Mouse (Mus musculus): ENCODE measurements at regions not wholly inside any gene's neighbourhood (a gene's known extent, or its start where the extent isn't known, plus 50 kb on each side); places are given as distances from the start of the nearest gene placed in this dataset.

DNA sequence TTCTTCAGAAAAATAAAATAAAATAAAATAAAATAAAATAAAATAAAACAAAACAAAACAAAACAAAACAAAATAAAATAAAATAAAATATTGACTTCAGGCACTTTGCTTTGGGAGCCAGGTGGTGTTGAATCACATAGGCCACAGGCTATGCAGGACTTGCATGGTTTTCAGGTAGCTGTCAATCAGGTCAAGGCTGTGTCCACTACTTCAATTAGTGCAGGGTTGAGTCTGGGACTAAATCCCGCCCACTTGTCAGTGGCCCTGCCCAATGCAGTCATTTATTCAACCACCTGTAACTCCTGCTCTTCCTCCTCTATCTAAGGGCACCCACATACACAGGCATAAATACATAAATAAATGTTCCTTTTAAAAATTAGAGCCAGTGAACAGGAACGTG is 497.3 kb upstream of the Gm5415 start:
- 76% methylated on average over 2 of the region's 2 CpGs for WGBS
- Histone ChIP-seq H3K4me1 (ENCODE audit: control insufficient read depth in 2 of 2, insufficient read depth in 2 of 2, low read length in 2 of 2) (no peaks in the 10 kb centered on the region), H3K9me3 (ENCODE audit: control insufficient read depth, low read length) (no peaks in the 10 kb centered on the region), H3K36me3 (ENCODE audit: control insufficient read depth, insufficient read depth, low read length) (no peaks in the 10 kb centered on the region), H3K9ac (ENCODE audit: low read length) (no peak overlapping the region), H3K4me3 (ENCODE audit: control insufficient read depth in 1 of 2, insufficient read depth in 1 of 2, low read depth in 1 of 2, low read length in 2 of 2) (no peak overlapping the region), H3K27ac (replicated peaks in 1 of 2; ENCODE audit: control insufficient read depth in 1 of 2, insufficient read depth in 1 of 2, low read depth in 2 of 2, low read length in 2 of 2) (no peak overlapping the region), H3K27me3 (ENCODE audit: control insufficient read depth, insufficient read depth, low read length) (no peaks in the 10 kb centered on the region), H3K4me2 (ENCODE audit: low read length) (no peak overlapping the region)
- no peak for ATAC-seq (ENCODE audit: insufficient number of reproducible peaks, insufficient read depth, low FRiP score, low read depth)

DNA sequence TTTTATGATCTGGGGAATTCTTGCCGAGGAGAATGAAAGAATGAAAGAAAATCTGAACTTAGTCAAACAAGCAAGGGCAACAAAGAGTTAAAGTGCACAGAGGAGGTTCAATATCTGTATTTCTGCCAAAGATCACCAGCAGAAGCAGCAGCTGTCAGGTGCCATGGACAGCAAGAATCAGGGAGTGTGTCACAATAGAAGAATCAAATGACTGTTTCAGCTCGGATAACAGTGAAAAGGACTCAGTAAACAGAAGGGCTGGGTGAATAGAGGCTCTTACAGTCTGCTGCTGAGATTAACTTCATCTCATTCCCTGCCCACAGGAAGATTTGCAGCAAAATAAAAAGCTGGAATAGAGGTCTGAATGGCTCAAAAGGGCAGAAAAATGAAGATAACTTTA is 495.3 kb upstream of the Gm5415 start:
- Histone ChIP-seq H3K4me3 (ENCODE audit: control insufficient read depth in 1 of 2, insufficient read depth in 1 of 2, low read depth in 1 of 2, low read length in 2 of 2) (no peak overlapping the region), H3K27ac (replicated peaks in 1 of 2; ENCODE audit: control insufficient read depth in 1 of 2, insufficient read depth in 1 of 2, low read depth in 2 of 2, low read length in 2 of 2) (no peak overlapping the region), H3K9ac (ENCODE audit: low read length) (no peak overlapping the region), H3K36me3 (ENCODE audit: control insufficient read depth, insufficient read depth, low read length) (no peaks in the 10 kb centered on the region), H3K27me3 (ENCODE audit: control insufficient read depth, insufficient read depth, low read length) (no peaks in the 10 kb centered on the region), H3K9me3 (ENCODE audit: control insufficient read depth, low read length) (no peaks in the 10 kb centered on the region), H3K4me1 (ENCODE audit: control insufficient read depth in 2 of 2, insufficient read depth in 2 of 2, low read length in 2 of 2) (no peaks in the 10 kb centered on the region), H3K4me2 (ENCODE audit: low read length) (no peak overlapping the region)
- 53% methylated on average over 2 of the region's 2 CpGs for WGBS
- no peak for ATAC-seq (ENCODE audit: insufficient number of reproducible peaks, insufficient read depth, low FRiP score, low read depth)

DNA sequence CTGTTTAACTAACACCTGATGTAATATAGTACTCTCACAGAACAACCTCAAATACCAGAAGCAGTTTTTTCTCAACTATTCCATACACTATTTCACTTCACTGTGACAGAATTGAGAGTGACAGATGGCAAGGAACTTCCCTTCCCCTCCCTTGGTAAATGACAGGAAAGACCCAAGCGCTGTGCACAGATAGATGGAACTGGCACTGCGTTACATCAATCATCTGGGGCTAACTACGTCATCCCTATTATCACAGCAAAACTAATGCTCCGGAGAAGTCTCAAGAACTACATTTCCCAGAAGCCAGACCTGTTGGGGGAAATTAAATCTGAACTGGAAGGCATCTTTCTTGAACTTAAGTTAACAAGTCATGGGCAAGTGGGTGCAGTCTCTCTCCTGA is 493.6 kb upstream of the Gm5415 start:
- no peaks in the 10 kb centered on the region for H3K4me1 ChIP-seq (ENCODE audit: control insufficient read depth in 2 of 2, insufficient read depth in 2 of 2, low read length in 2 of 2)
- H3K4me3 ChIP-seq (ENCODE audit: control insufficient read depth in 1 of 2, insufficient read depth in 1 of 2, low read depth in 1 of 2, low read length in 2 of 2), result no peak overlapping the region
- 66% methylated on average over 4 of the region's 4 CpGs for WGBS
- H3K36me3 ChIP-seq (ENCODE audit: control insufficient read depth, insufficient read depth, low read length), result no peaks in the 10 kb centered on the region
- no peak overlapping the region for H3K9ac ChIP-seq (ENCODE audit: low read length)
- H3K9me3 ChIP-seq (ENCODE audit: control insufficient read depth, low read length), result no peaks in the 10 kb centered on the region
- H3K4me2 ChIP-seq (ENCODE audit: low read length), result no peak overlapping the region
- no peak overlapping the region for H3K27ac ChIP-seq (replicated peaks in 1 of 2; ENCODE audit: control insufficient read depth in 1 of 2, insufficient read depth in 1 of 2, low read depth in 2 of 2, low read length in 2 of 2)
- no peaks in the 10 kb centered on the region for H3K27me3 ChIP-seq (ENCODE audit: control insufficient read depth, insufficient read depth, low read length)
- ATAC-seq (ENCODE audit: insufficient number of reproducible peaks, insufficient read depth, low FRiP score, low read depth), result no peak

DNA sequence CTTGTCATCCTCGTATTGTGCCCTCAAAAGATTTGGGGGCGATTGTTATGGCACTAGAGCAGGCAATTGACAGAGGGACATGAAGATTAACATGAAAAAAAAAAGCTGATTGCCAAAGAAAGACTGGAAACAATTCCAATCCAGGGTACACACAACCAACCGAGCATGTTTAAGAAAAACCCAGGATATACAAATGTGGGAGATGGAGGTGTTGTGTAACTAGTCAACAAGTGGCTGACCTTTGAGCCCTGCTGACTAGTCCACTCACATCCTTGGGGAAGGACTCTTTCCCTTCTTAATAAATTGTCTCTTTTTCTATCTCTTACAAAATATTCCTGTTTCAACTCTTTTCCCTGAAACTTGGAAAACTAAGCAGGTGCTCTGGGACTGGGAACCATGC is 484.9 kb upstream of the Gm5415 start:
- no peaks in the 10 kb centered on the region for H3K36me3 ChIP-seq (ENCODE audit: control insufficient read depth, insufficient read depth, low read length)
- no peaks in the 10 kb centered on the region for H3K27me3 ChIP-seq (ENCODE audit: control insufficient read depth, insufficient read depth, low read length)
- no peaks in the 10 kb centered on the region for H3K4me1 ChIP-seq (ENCODE audit: control insufficient read depth in 2 of 2, insufficient read depth in 2 of 2, low read length in 2 of 2)
- no peak for ATAC-seq (ENCODE audit: insufficient number of reproducible peaks, insufficient read depth, low FRiP score, low read depth)
- H3K4me3 ChIP-seq (ENCODE audit: control insufficient read depth in 1 of 2, insufficient read depth in 1 of 2, low read depth in 1 of 2, low read length in 2 of 2), result no peak overlapping the region
- H3K9me3 ChIP-seq (ENCODE audit: control insufficient read depth, low read length), result no peaks in the 10 kb centered on the region
- no peak overlapping the region for H3K4me2 ChIP-seq (ENCODE audit: low read length)
- H3K9ac ChIP-seq (ENCODE audit: low read length), result no peak overlapping the region
- WGBS, result 66% methylated on average over 3 of the region's 3 CpGs
- no peak overlapping the region for H3K27ac ChIP-seq (replicated peaks in 1 of 2; ENCODE audit: control insufficient read depth in 1 of 2, insufficient read depth in 1 of 2, low read depth in 2 of 2, low read length in 2 of 2)

DNA sequence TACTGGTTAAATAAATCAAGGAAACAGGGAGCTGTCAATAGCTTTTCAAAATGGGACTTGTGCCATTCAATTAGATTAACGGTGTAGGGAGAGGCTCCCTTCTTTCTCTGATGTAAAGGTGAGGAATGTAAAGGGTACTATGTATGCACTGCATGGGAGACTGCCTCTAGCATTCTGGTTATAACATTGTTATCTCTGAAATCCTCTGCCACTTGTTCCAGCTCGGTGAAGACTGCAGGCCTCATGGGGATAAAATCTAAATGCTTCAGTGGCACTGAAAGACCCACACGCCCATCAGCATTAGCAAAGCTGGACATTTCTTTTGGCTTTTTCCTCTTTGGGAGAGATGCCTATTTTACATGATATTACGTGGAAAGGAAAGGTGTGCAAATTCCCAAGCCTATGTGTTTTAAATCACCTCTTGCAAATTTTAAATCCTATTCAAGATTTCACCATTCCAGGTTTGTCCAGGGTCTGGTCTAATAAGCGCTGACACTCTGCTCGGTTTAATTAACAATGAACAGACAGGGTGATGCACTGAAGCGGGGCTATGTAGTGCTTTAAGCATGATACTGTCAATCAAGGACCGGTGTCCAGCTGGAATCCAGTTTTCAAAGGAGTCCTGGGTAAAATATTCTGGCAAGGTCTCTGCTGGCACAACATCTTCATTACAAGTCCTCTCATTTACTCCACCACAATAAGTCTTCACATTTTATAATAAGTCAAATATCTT is 479.8 kb upstream of the Gm5415 start:
- H3K27ac ChIP-seq (replicated peaks in 1 of 2; ENCODE audit: control insufficient read depth in 1 of 2, insufficient read depth in 1 of 2, low read depth in 2 of 2, low read length in 2 of 2), result no peak overlapping the region
- no peaks in the 10 kb centered on the region for H3K36me3 ChIP-seq (ENCODE audit: control insufficient read depth, insufficient read depth, low read length)
- H3K27me3 ChIP-seq (ENCODE audit: control insufficient read depth, insufficient read depth, low read length), result no peaks in the 10 kb centered on the region
- no peaks in the 10 kb centered on the region for H3K4me1 ChIP-seq (ENCODE audit: control insufficient read depth in 2 of 2, insufficient read depth in 2 of 2, low read length in 2 of 2)
- no peak overlapping the region for H3K4me2 ChIP-seq (ENCODE audit: low read length)
- no peak for ATAC-seq (ENCODE audit: insufficient number of reproducible peaks, insufficient read depth, low FRiP score, low read depth)
- H3K9ac ChIP-seq (ENCODE audit: low read length), result no peak overlapping the region
- H3K9me3 ChIP-seq (ENCODE audit: control insufficient read depth, low read length), result no peaks in the 10 kb centered on the region
- H3K4me3 ChIP-seq (ENCODE audit: control insufficient read depth in 1 of 2, insufficient read depth in 1 of 2, low read depth in 1 of 2, low read length in 2 of 2), result no peak overlapping the region
- 62% methylated on average over 8 of the region's 8 CpGs for WGBS

DNA sequence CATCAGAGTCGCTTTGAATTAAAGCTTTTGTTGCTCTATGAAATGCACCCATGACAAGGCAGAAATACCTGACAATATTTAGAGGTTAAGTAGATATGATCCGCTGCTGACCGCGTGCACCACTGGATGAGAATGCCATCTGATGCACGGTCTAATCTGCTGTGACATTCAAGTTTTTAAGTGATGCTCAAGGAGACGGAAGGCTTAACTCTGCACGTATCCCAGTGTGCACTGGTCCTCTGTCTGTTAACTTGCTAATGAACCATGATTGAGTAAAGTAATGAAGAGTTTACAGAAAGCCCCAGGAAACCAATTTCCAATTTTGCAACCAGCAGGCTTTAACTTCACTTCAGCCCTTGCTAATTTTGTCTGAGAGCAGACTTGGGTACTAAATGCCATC is 478.3 kb upstream of the Gm5415 start:
- Histone ChIP-seq H3K4me3 (ENCODE audit: control insufficient read depth in 1 of 2, insufficient read depth in 1 of 2, low read depth in 1 of 2, low read length in 2 of 2) (no peak overlapping the region), H3K9me3 (ENCODE audit: control insufficient read depth, low read length) (no peaks in the 10 kb centered on the region), H3K36me3 (ENCODE audit: control insufficient read depth, insufficient read depth, low read length) (no peaks in the 10 kb centered on the region), H3K9ac (ENCODE audit: low read length) (no peak overlapping the region), H3K27ac (replicated peaks in 1 of 2; ENCODE audit: control insufficient read depth in 1 of 2, insufficient read depth in 1 of 2, low read depth in 2 of 2, low read length in 2 of 2) (no peak overlapping the region), H3K4me2 (ENCODE audit: low read length) (no peak overlapping the region), H3K4me1 (ENCODE audit: control insufficient read depth in 2 of 2, insufficient read depth in 2 of 2, low read length in 2 of 2) (no peaks in the 10 kb centered on the region), H3K27me3 (ENCODE audit: control insufficient read depth, insufficient read depth, low read length) (no peaks in the 10 kb centered on the region)
- no peak for ATAC-seq (ENCODE audit: insufficient number of reproducible peaks, insufficient read depth, low FRiP score, low read depth)
- WGBS, result 84% methylated on average over 7 of the region's 7 CpGs

DNA sequence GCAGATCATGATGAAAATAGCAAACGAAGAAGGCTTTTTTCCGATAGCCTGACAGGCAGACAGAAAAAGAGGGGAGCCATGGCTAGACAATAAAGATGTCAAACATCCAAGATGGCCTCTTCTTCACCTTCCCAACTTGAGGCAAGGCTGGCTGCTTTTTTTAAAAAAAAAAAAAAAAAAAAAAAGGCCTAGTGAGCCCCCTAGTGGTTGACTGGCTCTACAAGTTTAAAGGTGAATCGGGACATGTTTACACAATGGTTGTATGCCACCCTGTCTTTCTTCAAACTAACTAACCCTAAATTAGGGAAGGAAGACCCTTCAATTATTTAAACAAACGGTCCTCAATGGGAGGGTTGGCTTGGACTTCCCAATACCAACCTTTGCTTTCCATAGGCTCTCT is 475.8 kb upstream of the Gm5415 start:
- H3K4me2 ChIP-seq (ENCODE audit: low read length), result no peak overlapping the region
- no peak overlapping the region for H3K9ac ChIP-seq (ENCODE audit: low read length)
- H3K27ac ChIP-seq (replicated peaks in 1 of 2; ENCODE audit: control insufficient read depth in 1 of 2, insufficient read depth in 1 of 2, low read depth in 2 of 2, low read length in 2 of 2), result no peak overlapping the region
- H3K4me1 ChIP-seq (ENCODE audit: control insufficient read depth in 2 of 2, insufficient read depth in 2 of 2, low read length in 2 of 2), result no peaks in the 10 kb centered on the region
- 82% methylated on average over 4 of the region's 4 CpGs for WGBS
- no peaks in the 10 kb centered on the region for H3K27me3 ChIP-seq (ENCODE audit: control insufficient read depth, insufficient read depth, low read length)
- no peaks in the 10 kb centered on the region for H3K9me3 ChIP-seq (ENCODE audit: control insufficient read depth, low read length)
- H3K36me3 ChIP-seq (ENCODE audit: control insufficient read depth, insufficient read depth, low read length), result no peaks in the 10 kb centered on the region
- no peak for ATAC-seq (ENCODE audit: insufficient number of reproducible peaks, insufficient read depth, low FRiP score, low read depth)
- H3K4me3 ChIP-seq (ENCODE audit: control insufficient read depth in 1 of 2, insufficient read depth in 1 of 2, low read depth in 1 of 2, low read length in 2 of 2), result no peak overlapping the region

DNA sequence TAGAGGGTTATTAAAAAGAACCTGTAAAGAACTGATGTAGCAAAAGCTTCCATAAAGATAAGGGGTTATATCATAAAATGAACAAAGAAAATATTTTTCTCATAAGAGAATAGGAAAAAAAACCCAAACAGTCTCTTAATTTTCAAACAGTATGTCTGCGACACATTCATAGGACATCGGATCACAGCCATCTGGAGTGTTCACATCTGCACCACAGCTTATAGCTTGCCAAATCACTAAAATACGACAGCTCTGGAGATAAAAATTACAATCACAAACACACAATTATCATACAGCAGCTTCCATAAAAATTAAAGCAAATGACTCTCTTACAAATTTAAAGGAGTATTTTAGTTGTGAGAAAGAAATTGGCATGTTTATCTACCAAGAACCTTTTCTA is 456.9 kb upstream of the Gm5415 start:
- Histone ChIP-seq H3K9me3 (ENCODE audit: control insufficient read depth, low read length) (no peaks in the 10 kb centered on the region), H3K4me3 (ENCODE audit: control insufficient read depth in 1 of 2, insufficient read depth in 1 of 2, low read depth in 1 of 2, low read length in 2 of 2) (no peak overlapping the region), H3K9ac (ENCODE audit: low read length) (no peak overlapping the region), H3K4me2 (ENCODE audit: low read length) (no peak overlapping the region), H3K27ac (replicated peaks in 1 of 2; ENCODE audit: control insufficient read depth in 1 of 2, insufficient read depth in 1 of 2, low read depth in 2 of 2, low read length in 2 of 2) (no peak overlapping the region), H3K4me1 (ENCODE audit: control insufficient read depth in 2 of 2, insufficient read depth in 2 of 2, low read length in 2 of 2) (no peaks in the 10 kb centered on the region), H3K27me3 (ENCODE audit: control insufficient read depth, insufficient read depth, low read length) (no peaks in the 10 kb centered on the region), H3K36me3 (ENCODE audit: control insufficient read depth, insufficient read depth, low read length) (no peaks in the 10 kb centered on the region)
- WGBS, result 79% methylated on average over 3 of the region's 3 CpGs
- ATAC-seq (ENCODE audit: insufficient number of reproducible peaks, insufficient read depth, low FRiP score, low read depth), result no peak

Data from heart, embryonic 14.5 days (tissue).